15 mouse cellular contexts compared by ENCODE assay signal in genomic region chr4:127264183-127264554, GRCm38 (mm10). TPM values are rescaled to one million over a fixed set of nuclear protein-coding genes. Genes with fewer than 3 reads are reported as not detected.
DNase-seq lines count a peak whose midpoint lies in the region; ATAC-seq and TF ChIP-seq lines count a peak whose summit lies in the region.
"Had no signal": no experiment of that assay in that cellular context is flagged by ENCODE, and none has a peak within 500 bp of the region (broad histone marks: within the 10 kb centered on the region; RNA-seq: fewer than 3 reads in every experiment).

No protein-coding gene starts in this region.

- DNase-seq in heart, embryonic 10.5 days (ENCODE audit: low spot score): no peak
- no peak for DNase-seq in heart, postnatal 4 days
- no peak for DNase-seq in lung, postnatal 0 days (ENCODE audit: low spot score)
- DNase-seq in lung, postnatal 25 days (ENCODE audit: low spot score): no peak
- no peak for DNase-seq in testis, postnatal 14 days (ENCODE audit: low spot score)
- DNase-seq: adrenal gland, adult 8-10 months; cerebellum, adult 8-10 months; gastrocnemius, postnatal 25 days had no signal

- H3K36me3 ChIP-seq in heart, embryonic 10.5 days: no peaks in the 10 kb centered on the region
- H3K36me3 ChIP-seq in intestine, embryonic 16.5 days (ENCODE audit: control insufficient read depth, insufficient read depth, low read length): no peaks in the 10 kb centered on the region
- no peaks in the 10 kb centered on the region for H3K36me3 ChIP-seq in intestine, embryonic 15.5 days
- H3K36me3 ChIP-seq in lung, postnatal 0 days (ENCODE audit: insufficient read depth, low read length): no peaks in the 10 kb centered on the region
- H3K36me3 ChIP-seq in stomach, embryonic 16.5 days (ENCODE audit: control insufficient read depth, insufficient read depth, low read length): no peaks in the 10 kb centered on the region
- H3K36me3 ChIP-seq: limb, embryonic 12.5 days had no signal

- WGBS in heart, embryonic 10.5 days: 46% methylated on average over 5 of the region's 5 CpGs
- 46% methylated on average over 5 of the region's 5 CpGs for WGBS in intestine, embryonic 16.5 days
- 39% methylated on average over 5 of the region's 5 CpGs for WGBS in intestine, embryonic 15.5 days
- 60% methylated on average over 5 of the region's 5 CpGs for WGBS in lung, postnatal 0 days
- 62% methylated on average over 5 of the region's 5 CpGs for WGBS in stomach, embryonic 16.5 days

- H3K4me3 ChIP-seq in heart, embryonic 10.5 days: no peak overlapping the region
- H3K4me3 ChIP-seq in intestine, embryonic 16.5 days (ENCODE audit: low read length): no peak overlapping the region
- H3K4me3 ChIP-seq in intestine, embryonic 15.5 days (replicated peaks): no peak overlapping the region
- no peak overlapping the region for H3K4me3 ChIP-seq in lung, postnatal 0 days (ENCODE audit: low read depth, low read length)
- H3K4me3 ChIP-seq in stomach, embryonic 16.5 days (replicated peaks; ENCODE audit: low read length): no peak overlapping the region
- H3K4me3 ChIP-seq: limb, embryonic 12.5 days had no signal

- H3K9me3 ChIP-seq in heart, embryonic 10.5 days: no peaks in the 10 kb centered on the region
- H3K9me3 ChIP-seq in intestine, embryonic 16.5 days (ENCODE audit: control insufficient read depth, low read length): no peaks in the 10 kb centered on the region
- no peaks in the 10 kb centered on the region for H3K9me3 ChIP-seq in intestine, embryonic 15.5 days
- H3K9me3 ChIP-seq in lung, postnatal 0 days (ENCODE audit: low read length): no peaks in the 10 kb centered on the region
- no peaks in the 10 kb centered on the region for H3K9me3 ChIP-seq in stomach, embryonic 16.5 days (replicated peaks; ENCODE audit: control insufficient read depth, low read length)
- H3K9me3 ChIP-seq: limb, embryonic 12.5 days had no signal

- peak overlapping the region; percentile 63; the same call in 1 of the 2 replicates for H3K27ac ChIP-seq in heart, embryonic 10.5 days
- peak overlapping the region; percentile 10; the same call in 1 of the 2 replicates for H3K27ac ChIP-seq in intestine, embryonic 16.5 days (ENCODE audit: low read length)
- no peak overlapping the region for H3K27ac ChIP-seq in intestine, embryonic 15.5 days
- peak overlapping the region; percentile 73 for H3K27ac ChIP-seq in lung, postnatal 0 days (ENCODE audit: low read length)
- 0 out of 2 replicates have a peak overlapping the region, but pooled peaks have one; percentile 1 for H3K27ac ChIP-seq in stomach, embryonic 16.5 days (ENCODE audit: low read length)
- H3K27ac ChIP-seq: limb, embryonic 12.5 days had no signal

- TF ChIP-seq EP300 in lung, postnatal 0 days (IDR thresholded peaks at IDR 0.05): no peak

- no peak for TF ChIP-seq CTCF in lung, postnatal 0 days (IDR thresholded peaks at IDR 0.05)

- no peak overlapping the region for H3K9ac ChIP-seq in intestine, embryonic 16.5 days (ENCODE audit: low read depth, low read length)
- H3K9ac ChIP-seq in intestine, embryonic 15.5 days: no peak overlapping the region
- H3K9ac ChIP-seq in lung, postnatal 0 days (replicated peaks; ENCODE audit: low read depth): no peak overlapping the region
- H3K9ac ChIP-seq in stomach, embryonic 16.5 days (ENCODE audit: low read length): no peak overlapping the region
- H3K9ac ChIP-seq: limb, embryonic 12.5 days had no signal

- peaks cover 28% of the 10 kb centered on the region for H3K4me1 ChIP-seq in heart, embryonic 10.5 days
- no peaks in the 10 kb centered on the region for H3K4me1 ChIP-seq in intestine, embryonic 16.5 days (ENCODE audit: control insufficient read depth, insufficient read depth, low read length)
- H3K4me1 ChIP-seq in intestine, embryonic 15.5 days (replicated peaks): no peaks in the 10 kb centered on the region
- peaks cover 7% of the 10 kb centered on the region; the same call in 1 of the 2 replicates for H3K4me1 ChIP-seq in lung, postnatal 0 days (ENCODE audit: insufficient read depth, low read depth, low read length)
- H3K4me1 ChIP-seq in stomach, embryonic 16.5 days (ENCODE audit: control insufficient read depth, insufficient read depth, low read length): no peaks in the 10 kb centered on the region
- H3K4me1 ChIP-seq: limb, embryonic 12.5 days had no signal

- no peak overlapping the region for H3K4me2 ChIP-seq in intestine, embryonic 16.5 days (ENCODE audit: low read depth, low read length)
- no peak overlapping the region for H3K4me2 ChIP-seq in intestine, embryonic 15.5 days (replicated peaks)
- no peak overlapping the region for H3K4me2 ChIP-seq in lung, postnatal 0 days (replicated peaks; ENCODE audit: low read depth, low read length)
- no peak overlapping the region for H3K4me2 ChIP-seq in stomach, embryonic 16.5 days (ENCODE audit: low read depth, low read length)
- H3K4me2 ChIP-seq: limb, embryonic 12.5 days had no signal

- ATAC-seq in intestine, embryonic 16.5 days: no peak
- ATAC-seq in intestine, embryonic 15.5 days: no peak
- ATAC-seq in lung, postnatal 0 days: no peak
- no peak for ATAC-seq in stomach, embryonic 16.5 days (ENCODE audit: insufficient read depth, low FRiP score)
- ATAC-seq: forebrain, embryonic 16.5 days had no signal

- peaks cover 9% of the 10 kb centered on the region; the same call in 1 of the 2 replicates for H3K27me3 ChIP-seq in heart, embryonic 10.5 days (ENCODE audit: insufficient read depth, poor library complexity, severe bottlenecking)
- H3K27me3 ChIP-seq in intestine, embryonic 16.5 days (replicated peaks; ENCODE audit: control insufficient read depth, insufficient read depth, low read length): no peaks in the 10 kb centered on the region
- H3K27me3 ChIP-seq in intestine, embryonic 15.5 days (replicated peaks): no peaks in the 10 kb centered on the region; the same call in 1 of the 2 replicates
- no peaks in the 10 kb centered on the region for H3K27me3 ChIP-seq in lung, postnatal 0 days (replicated peaks; ENCODE audit: insufficient read depth, low read length)
- no peaks in the 10 kb centered on the region for H3K27me3 ChIP-seq in stomach, embryonic 16.5 days (ENCODE audit: control insufficient read depth, insufficient read depth, low read length)

RNA-seq across cellular contexts. Expression of gene Smim12, which starts 20.6 kb away (rescaled TPM):
- polyA plus RNA-seq in heart, embryonic 10.5 days (2016; fragmentation: Nextera tagmentation; extraction: Ambion mirVana): 83.2 TPM in 2 replicates
- 10 to 100 TPM; 37.0 to 42.3 TPM for total RNA-seq in heart, postnatal 4 days (2021)
- 56.1 and 63.3 TPM in 2 replicates for polyA plus RNA-seq in intestine, embryonic 16.5 days (2015; fragmentation: Nextera tagmentation; extraction: Ambion mirVana)
- 56.3 and 57.1 TPM in 2 replicates for polyA plus RNA-seq in intestine, embryonic 15.5 days (2015; fragmentation: Nextera tagmentation; extraction: Ambion mirVana)
- polyA plus RNA-seq in lung, postnatal 0 days (2015; fragmentation: Nextera tagmentation; extraction: Ambion mirVana): 60.4 and 66.1 TPM in 2 replicates
- 56.2 and 56.4 TPM in 2 replicates for polyA plus RNA-seq in stomach, embryonic 16.5 days (2015; fragmentation: Nextera tagmentation; extraction: Ambion mirVana)

RNA-seq across cellular contexts. Expression of gene Gja4, which starts 49.7 kb away (rescaled TPM):
- polyA plus RNA-seq in heart, embryonic 10.5 days (2016; fragmentation: Nextera tagmentation; extraction: Ambion mirVana): 32.7 and 48.8 TPM in 2 replicates
- 10 to 100 TPM; 25.3 to 27.4 TPM for total RNA-seq in heart, postnatal 4 days (2021)
- polyA plus RNA-seq in intestine, embryonic 16.5 days (2015; fragmentation: Nextera tagmentation; extraction: Ambion mirVana): 17.2 and 17.9 TPM in 2 replicates
- 20.0 and 21.0 TPM in 2 replicates for polyA plus RNA-seq in intestine, embryonic 15.5 days (2015; fragmentation: Nextera tagmentation; extraction: Ambion mirVana)
- polyA plus RNA-seq in lung, postnatal 0 days (2015; fragmentation: Nextera tagmentation; extraction: Ambion mirVana): 56.9 and 58.3 TPM in 2 replicates
- 16.1 and 17.8 TPM in 2 replicates for polyA plus RNA-seq in stomach, embryonic 16.5 days (2015; fragmentation: Nextera tagmentation; extraction: Ambion mirVana)
- total RNA-seq: megakaryocyte progenitor cell, adult 5-6 weeks; monocyte, adult 5-6 weeks had no signal
